8 mouse cellular contexts compared by ENCODE assay signal in the genomic region with DNA sequence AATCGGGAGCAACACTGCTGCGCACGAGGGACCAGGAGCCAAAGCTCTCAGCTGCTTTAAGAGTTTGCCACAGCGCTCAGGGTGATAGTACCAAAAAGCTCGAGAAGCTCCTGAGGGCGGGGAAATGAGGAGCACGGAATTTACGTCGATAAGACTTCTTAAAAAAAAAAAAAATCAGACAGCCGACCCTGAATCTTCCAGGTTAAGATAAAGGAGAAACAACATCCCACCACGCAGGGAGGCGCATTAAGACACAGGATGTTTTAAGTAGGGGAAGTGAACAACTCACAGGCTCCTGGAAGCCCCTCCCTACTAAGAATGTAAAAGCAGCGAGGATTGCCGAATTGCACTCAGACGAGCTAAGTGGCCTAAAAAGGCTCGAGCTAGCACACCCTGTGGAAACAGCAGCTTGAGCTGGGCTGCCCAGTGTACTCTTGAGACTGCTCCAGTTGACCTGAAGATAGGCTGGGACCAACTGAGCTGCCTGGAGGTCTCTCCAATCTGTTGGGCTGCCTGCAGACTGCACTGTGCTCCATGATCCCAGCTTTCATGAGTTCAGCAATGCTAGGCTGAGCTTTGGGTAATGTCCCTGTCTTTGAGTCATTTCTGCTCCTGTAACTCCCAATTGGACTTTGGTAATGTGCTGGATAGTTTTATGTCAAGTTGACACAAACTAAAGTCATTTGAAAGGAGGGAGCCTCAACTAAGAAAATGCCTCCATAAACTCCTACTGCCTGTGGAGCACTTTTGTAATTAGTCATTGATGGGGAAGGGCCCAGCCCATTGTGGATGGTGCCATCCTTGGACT. TPM values are rescaled to one million over a fixed set of nuclear protein-coding genes. Genes with fewer than 3 reads are reported as not detected.
DNase-seq lines count a peak whose midpoint lies in the region; ATAC-seq and TF ChIP-seq lines count a peak whose summit lies in the region.

No protein-coding gene starts in this region.

- H3K36me3 ChIP-seq in embryonic facial prominence, embryonic 14.5 days (ENCODE audit: control insufficient read depth, insufficient read depth, low read length): peaks cover 26% of the 10 kb centered on the region
- peaks cover 16% of the 10 kb centered on the region for H3K36me3 ChIP-seq in hindbrain, postnatal 0 days (ENCODE audit: insufficient read depth, low read length)
- peaks cover 14% of the 10 kb centered on the region; the same call in 1 of the 2 replicates for H3K36me3 ChIP-seq in stomach, embryonic 15.5 days

- H3K4me2 ChIP-seq in embryonic facial prominence, embryonic 14.5 days (ENCODE audit: low read depth, low read length): peak overlapping the region; percentile 71
- peak overlapping the region; percentile 95 for H3K4me2 ChIP-seq in hindbrain, postnatal 0 days (ENCODE audit: low read depth, low read length)
- peak overlapping the region; percentile 91 for H3K4me2 ChIP-seq in stomach, embryonic 15.5 days

- peak; percentile 21 for DNase-seq in ovary, postnatal 36 days (ENCODE audit: low spot score)
- DNase-seq in ovary, postnatal 10 days (ENCODE audit: low spot score): no peak
- peak; percentile 50 for DNase-seq in embryonic facial prominence, embryonic 14.5 days (ENCODE audit: low spot score)
- no peak for DNase-seq in hindbrain, postnatal 0 days (ENCODE audit: low spot score)
- peak; percentile 48 for DNase-seq in lung, postnatal 14 days
- no peak for DNase-seq in left cerebral cortex, postnatal 25 days (ENCODE audit: low spot score in 2 of 2)
- DNase-seq in adrenal gland, adult 18-20 months (ENCODE audit: low spot score in 2 of 2): no peak

- peak overlapping the region; percentile 91 for H3K27ac ChIP-seq in embryonic facial prominence, embryonic 14.5 days (replicated peaks; ENCODE audit: low read depth, low read length)
- peak overlapping the region; percentile 86 for H3K27ac ChIP-seq in hindbrain, postnatal 0 days
- H3K27ac ChIP-seq in stomach, embryonic 15.5 days: peak overlapping the region; percentile 98

- peak overlapping the region; percentile 76 for H3K4me3 ChIP-seq in embryonic facial prominence, embryonic 14.5 days (ENCODE audit: low read depth, low read length)
- peak overlapping the region; percentile 68 for H3K4me3 ChIP-seq in hindbrain, postnatal 0 days (ENCODE audit: low read length)
- H3K4me3 ChIP-seq in stomach, embryonic 15.5 days (replicated peaks): peak overlapping the region; percentile 79

- H3K4me1 ChIP-seq in embryonic facial prominence, embryonic 14.5 days (ENCODE audit: control insufficient read depth, insufficient read depth, low read length): peaks cover 9% of the 10 kb centered on the region; the same call in 1 of the 2 replicates
- peaks cover 6% of the 10 kb centered on the region; the same call in 1 of the 2 replicates for H3K4me1 ChIP-seq in hindbrain, postnatal 0 days (ENCODE audit: insufficient read depth, low read length)
- peaks cover 19% of the 10 kb centered on the region; the same call in 1 of the 2 replicates for H3K4me1 ChIP-seq in stomach, embryonic 15.5 days

- TF ChIP-seq CTCF in hindbrain, postnatal 0 days (IDR thresholded peaks at IDR 0.05; ENCODE audit: low read depth): no peak

- under 1% methylated on average over 16 of the region's 16 CpGs for WGBS in embryonic facial prominence, embryonic 14.5 days
- under 1% methylated on average over 16 of the region's 16 CpGs for WGBS in hindbrain, postnatal 0 days
- 0% methylated on average over 16 of the region's 16 CpGs for WGBS in stomach, embryonic 15.5 days

- ATAC-seq in embryonic facial prominence, embryonic 14.5 days (ENCODE audit: low read depth): no peak; the same call in 1 of the 2 replicates
- ATAC-seq in hindbrain, postnatal 0 days: no peak
- no peak for ATAC-seq in stomach, embryonic 15.5 days (ENCODE audit: insufficient read depth, low FRiP score, low read depth)

- H3K9ac ChIP-seq in embryonic facial prominence, embryonic 14.5 days (ENCODE audit: low read depth, low read length): peak overlapping the region; percentile 75
- peak overlapping the region; percentile 74 for H3K9ac ChIP-seq in hindbrain, postnatal 0 days (replicated peaks; ENCODE audit: low read length)
- peak overlapping the region; percentile 81 for H3K9ac ChIP-seq in stomach, embryonic 15.5 days

- H3K27me3 ChIP-seq in embryonic facial prominence, embryonic 14.5 days (replicated peaks; ENCODE audit: control insufficient read depth, insufficient read depth, low read length): no peaks in the 10 kb centered on the region
- no peaks in the 10 kb centered on the region for H3K27me3 ChIP-seq in hindbrain, postnatal 0 days (ENCODE audit: insufficient read depth, low read length)
- H3K27me3 ChIP-seq in stomach, embryonic 15.5 days (replicated peaks): no peaks in the 10 kb centered on the region

- intact Hi-C loops in left cerebral cortex, postnatal 25 days (cut with DNase I): no loop called here

- H3K9me3 ChIP-seq in embryonic facial prominence, embryonic 14.5 days (ENCODE audit: control insufficient read depth, low read length): no peaks in the 10 kb centered on the region
- no peaks in the 10 kb centered on the region for H3K9me3 ChIP-seq in hindbrain, postnatal 0 days (ENCODE audit: low read length)
- no peaks in the 10 kb centered on the region for H3K9me3 ChIP-seq in stomach, embryonic 15.5 days

RNA-seq across cellular contexts. Expression of gene Mif4gd, which starts 0.6 kb away (rescaled TPM):
- polyA plus RNA-seq in embryonic facial prominence, embryonic 14.5 days (2014; fragmentation: Nextera tagmentation; extraction: Ambion mirVana): 22.7 and 28.5 TPM in 2 replicates
- 13.2 and 16.7 TPM in 2 replicates for total RNA-seq in hindbrain, postnatal 0 days (2014; rRNA removed)
- polyA plus RNA-seq in hindbrain, postnatal 0 days (2015; fragmentation: Nextera tagmentation; extraction: Ambion mirVana): 19.2 and 22.7 TPM in 2 replicates
- 31.9 and 34.4 TPM in 2 replicates for polyA plus RNA-seq in stomach, embryonic 15.5 days (2015; fragmentation: Nextera tagmentation; extraction: Ambion mirVana)
- 10 to 100 TPM; 17.6 to 19.4 TPM for total RNA-seq in left cerebral cortex, postnatal 25 days (2021)
- total RNA-seq in adrenal gland, adult 18-20 months (2021): 100 to 1,000 TPM in 1 of 2 experiments, 10 to 100 TPM in 1; 85.4 to 145 TPM

RNA-seq across cellular contexts. Expression of gene Gga3, which starts 9.5 kb away (rescaled TPM):
- polyA plus RNA-seq in embryonic facial prominence, embryonic 14.5 days (2014; fragmentation: Nextera tagmentation; extraction: Ambion mirVana): 16.5 and 17.9 TPM in 2 replicates
- 35.3 and 38.2 TPM in 2 replicates for total RNA-seq in hindbrain, postnatal 0 days (2014; rRNA removed)
- 16.1 and 16.9 TPM in 2 replicates for polyA plus RNA-seq in hindbrain, postnatal 0 days (2015; fragmentation: Nextera tagmentation; extraction: Ambion mirVana)
- polyA plus RNA-seq in stomach, embryonic 15.5 days (2015; fragmentation: Nextera tagmentation; extraction: Ambion mirVana): 15.9 and 24.3 TPM in 2 replicates
- 10 to 100 TPM; 76.5 to 88.6 TPM for total RNA-seq in left cerebral cortex, postnatal 25 days (2021)
- total RNA-seq in adrenal gland, adult 18-20 months (2021): 10 to 100 TPM; 25.6 to 27.0 TPM

RNA-seq across cellular contexts. Expression of gene Mrps7, which starts 9.6 kb away (rescaled TPM):
- polyA plus RNA-seq in embryonic facial prominence, embryonic 14.5 days (2014; fragmentation: Nextera tagmentation; extraction: Ambion mirVana): 82.8 and 87.6 TPM in 2 replicates
- total RNA-seq in hindbrain, postnatal 0 days (2014; rRNA removed): 33.6 and 45.9 TPM in 2 replicates
- polyA plus RNA-seq in hindbrain, postnatal 0 days (2015; fragmentation: Nextera tagmentation; extraction: Ambion mirVana): 78.8 and 86.7 TPM in 2 replicates
- polyA plus RNA-seq in stomach, embryonic 15.5 days (2015; fragmentation: Nextera tagmentation; extraction: Ambion mirVana): 81.7 and 92.7 TPM in 2 replicates
- 10 to 100 TPM; 52.2 to 56.2 TPM for total RNA-seq in left cerebral cortex, postnatal 25 days (2021)
- 100 to 1,000 TPM; 105 to 107 TPM for total RNA-seq in adrenal gland, adult 18-20 months (2021)

RNA-seq across cellular contexts. Expression of gene Slc25a19, which starts 14.8 kb away (rescaled TPM):
- polyA plus RNA-seq in embryonic facial prominence, embryonic 14.5 days (2014; fragmentation: Nextera tagmentation; extraction: Ambion mirVana): 23.4 and 24.6 TPM in 2 replicates
- 29.0 and 29.5 TPM in 2 replicates for total RNA-seq in hindbrain, postnatal 0 days (2014; rRNA removed)
- polyA plus RNA-seq in hindbrain, postnatal 0 days (2015; fragmentation: Nextera tagmentation; extraction: Ambion mirVana): 41.2 and 41.8 TPM in 2 replicates
- polyA plus RNA-seq in stomach, embryonic 15.5 days (2015; fragmentation: Nextera tagmentation; extraction: Ambion mirVana): 21.5 and 23.9 TPM in 2 replicates
- total RNA-seq in left cerebral cortex, postnatal 25 days (2021): 10 to 100 TPM; 54.3 to 59.3 TPM
- 100 to 1,000 TPM; 108 to 204 TPM for total RNA-seq in adrenal gland, adult 18-20 months (2021)

RNA-seq across cellular contexts. Expression of gene Nup85, which starts 49.1 kb away (rescaled TPM):
- polyA plus RNA-seq in embryonic facial prominence, embryonic 14.5 days (2014; fragmentation: Nextera tagmentation; extraction: Ambion mirVana): 128 and 143 TPM in 2 replicates
- total RNA-seq in hindbrain, postnatal 0 days (2014; rRNA removed): 50.2 and 61.9 TPM in 2 replicates
- polyA plus RNA-seq in hindbrain, postnatal 0 days (2015; fragmentation: Nextera tagmentation; extraction: Ambion mirVana): 80.7 and 81.8 TPM in 2 replicates
- polyA plus RNA-seq in stomach, embryonic 15.5 days (2015; fragmentation: Nextera tagmentation; extraction: Ambion mirVana): 159 and 181 TPM in 2 replicates
- 10 to 100 TPM; 45.7 to 49.1 TPM for total RNA-seq in left cerebral cortex, postnatal 25 days (2021)
- 10 to 100 TPM; 33.2 to 43.0 TPM for total RNA-seq in adrenal gland, adult 18-20 months (2021)

Comparison
In these comparisons a context has a peak if more than half of its experiments do, and no peak if none do; other contexts are left out.
1. DNase-seq: peak in ovary, postnatal 36 days (single experiment), embryonic facial prominence, embryonic 14.5 days (single experiment) and lung, postnatal 14 days (single experiment); none in ovary, postnatal 10 days (single experiment), hindbrain, postnatal 0 days (single experiment), left cerebral cortex, postnatal 25 days (0 of 2) and adrenal gland, adult 18-20 months (0 of 2).
2. Peak in every context shown above with its lines, with median percentiles within 50 percentile points of each other: H3K27ac ChIP-seq, H3K4me2 ChIP-seq, H3K4me3 ChIP-seq and H3K9ac ChIP-seq.